Mouse (Mus musculus) bone marrow macrophage, adult 2 months (primary cell): ENCODE measurements around the gene Bcl2l11.

ENCODE experiments used
- CTCF ChIP-seq: IDR thresholded peaks from 2 replicates; pipeline ENCODE4 v1.5.1; 2012; ENCODE audit warnings: low read depth, mild to moderate bottlenecking, low read length, moderate library complexity
- POLR2A ChIP-seq: IDR thresholded peaks from 2 replicates; pipeline ENCODE4 v1.6.1; 2012; ENCODE audit warnings: mild to moderate bottlenecking, low read depth, low read length, borderline replicate concordance

DNA sequence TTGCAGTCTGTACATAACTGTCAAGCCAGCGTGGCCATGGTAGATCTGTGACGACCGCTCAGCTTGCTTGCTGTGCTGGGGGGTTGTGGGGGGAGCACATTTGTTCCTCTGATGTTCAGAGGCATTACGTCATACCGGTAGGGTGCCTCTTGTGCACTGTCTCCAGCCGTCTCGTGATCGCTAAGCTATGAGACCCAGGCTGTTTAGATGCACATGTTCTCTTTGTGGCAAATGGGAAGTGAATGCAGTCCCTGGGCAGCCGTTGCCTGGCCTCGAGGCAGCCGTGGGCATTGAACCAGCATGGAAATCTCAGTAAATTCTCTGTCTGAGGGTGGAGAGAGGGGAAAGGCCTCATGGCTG, 27.7 kb downstream of the Bcl2l11 start:
- no peak for TF ChIP-seq CTCF
- TF ChIP-seq POLR2A: no peak
